Mouse (Mus musculus): ENCODE measurements around the gene Plcl2. TPM values are rescaled to one million over a fixed set of nuclear protein-coding genes. Genes with fewer than 3 reads are reported as not detected.
"Not testable (repeated sequence)": the region's sequence is repeated elsewhere in the genome, so short reads cannot be mapped to it uniquely, and the experiment has no call there.

The Plcl2 gene
- polyA plus RNA-seq, 1 experiment from 2014 or later: 6.8 TPM

DNA sequence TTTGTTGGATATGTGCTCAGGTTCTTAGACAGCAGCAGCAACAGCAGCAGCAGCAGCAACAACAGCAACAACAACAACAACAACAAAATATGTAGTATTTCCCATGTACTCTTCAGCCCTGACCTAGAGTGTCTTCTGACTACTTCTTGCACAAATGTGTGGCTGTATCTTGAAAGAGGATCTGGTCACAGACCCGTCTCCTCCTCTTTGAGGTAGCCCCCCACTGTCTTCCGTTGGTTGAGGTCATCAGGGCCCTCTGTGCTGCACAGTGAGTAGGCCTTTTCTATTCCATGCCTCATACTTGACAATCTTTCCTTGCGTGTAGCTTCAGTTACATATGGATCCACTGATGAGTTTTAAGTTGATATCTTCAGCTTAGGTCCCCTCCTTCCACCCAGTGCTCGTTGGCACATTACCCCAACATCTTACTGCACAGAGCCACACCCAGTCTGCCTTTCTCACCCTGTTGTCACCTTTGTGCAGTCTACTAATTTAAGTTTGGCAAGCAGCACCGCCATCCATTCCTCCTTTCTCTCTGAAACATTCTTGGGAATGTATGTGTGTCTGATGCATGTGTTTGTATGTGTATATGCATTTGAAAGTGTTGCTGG, 13.4 kb downstream of the Plcl2 start:
- 87% methylated on average over 5 of the region's 5 CpGs for WGBS
- no peak for ATAC-seq (ENCODE audit: insufficient number of reproducible peaks, insufficient read depth, low FRiP score, low read depth)

GRCm38 (mm10) chr17:50524970-50525369, 15.8 kb downstream of the Plcl2 start:
- Histone ChIP-seq H3K4me3 (ENCODE audit: control insufficient read depth in 1 of 2, insufficient read depth in 1 of 2, low read depth in 1 of 2, low read length in 2 of 2) (no peak overlapping the region), H3K9ac (ENCODE audit: low read length) (no peak overlapping the region), H3K27ac (replicated peaks in 1 of 2; ENCODE audit: control insufficient read depth in 1 of 2, insufficient read depth in 1 of 2, low read depth in 2 of 2, low read length in 2 of 2) (no peak overlapping the region), H3K36me3 (ENCODE audit: control insufficient read depth, insufficient read depth, low read length) (no peaks in the 10 kb centered on the region), H3K4me2 (ENCODE audit: low read length) (no peak overlapping the region), H3K27me3 (ENCODE audit: control insufficient read depth, insufficient read depth, low read length) (no peaks in the 10 kb centered on the region), H3K9me3 (ENCODE audit: control insufficient read depth, low read length) (no peaks in the 10 kb centered on the region), H3K4me1 (ENCODE audit: control insufficient read depth in 2 of 2, insufficient read depth in 2 of 2, low read length in 2 of 2) (0 out of 4 replicates have a peak, but pooled peaks cover 0 to 4% of the 10 kb centered on the region in 2 experiments)
- 81% methylated on average over 6 of the region's 6 CpGs for WGBS
- no peak for ATAC-seq (ENCODE audit: insufficient number of reproducible peaks, insufficient read depth, low FRiP score, low read depth)

More for the DNA sequence above, 13.4 kb downstream of the Plcl2 start:
- Histone ChIP-seq H3K27me3 (ENCODE audit: control insufficient read depth, insufficient read depth, low read length) (no peaks in the 10 kb centered on the region), H3K27ac (replicated peaks in 1 of 2; ENCODE audit: control insufficient read depth in 1 of 2, insufficient read depth in 1 of 2, low read depth in 2 of 2, low read length in 2 of 2) (no peak overlapping the region), H3K9me3 (ENCODE audit: control insufficient read depth, low read length) (no peaks in the 10 kb centered on the region), H3K4me2 (ENCODE audit: low read length) (no peak overlapping the region), H3K9ac (ENCODE audit: low read length) (no peak overlapping the region), H3K4me3 (ENCODE audit: control insufficient read depth in 1 of 2, insufficient read depth in 1 of 2, low read depth in 1 of 2, low read length in 2 of 2) (no peak overlapping the region), H3K4me1 (ENCODE audit: control insufficient read depth in 2 of 2, insufficient read depth in 2 of 2, low read length in 2 of 2) (0 out of 4 replicates have a peak, but pooled peaks cover 0 to 4% of the 10 kb centered on the region in 2 experiments), H3K36me3 (ENCODE audit: control insufficient read depth, insufficient read depth, low read length) (no peaks in the 10 kb centered on the region)

- Histone ChIP-seq H3K4me1 (ENCODE audit: control insufficient read depth in 2 of 2, insufficient read depth in 2 of 2, low read length in 2 of 2) (0 out of 4 replicates have a peak, but pooled peaks cover 0 to 4% of the 10 kb centered on the region in 2 experiments), H3K4me2 (ENCODE audit: low read length) (no peak overlapping the region), H3K36me3 (ENCODE audit: control insufficient read depth, insufficient read depth, low read length) (no peaks in the 10 kb centered on the region), H3K9me3 (ENCODE audit: control insufficient read depth, low read length) (no peaks in the 10 kb centered on the region), H3K4me3 (ENCODE audit: control insufficient read depth in 1 of 2, insufficient read depth in 1 of 2, low read depth in 1 of 2, low read length in 2 of 2) (no peak overlapping the region), H3K27me3 (ENCODE audit: control insufficient read depth, insufficient read depth, low read length) (no peaks in the 10 kb centered on the region), H3K9ac (ENCODE audit: low read length) (no peak overlapping the region), H3K27ac (replicated peaks in 1 of 2; ENCODE audit: control insufficient read depth in 1 of 2, insufficient read depth in 1 of 2, low read depth in 2 of 2, low read length in 2 of 2) (no peak overlapping the region)
- no peak for ATAC-seq (ENCODE audit: insufficient number of reproducible peaks, insufficient read depth, low FRiP score, low read depth)
- WGBS: 63% methylated on average over 2 of the region's 2 CpGs
Observed at GRCm38 (mm10) chr17:50525821-50526220, 16.6 kb downstream of the Plcl2 start.

DNA sequence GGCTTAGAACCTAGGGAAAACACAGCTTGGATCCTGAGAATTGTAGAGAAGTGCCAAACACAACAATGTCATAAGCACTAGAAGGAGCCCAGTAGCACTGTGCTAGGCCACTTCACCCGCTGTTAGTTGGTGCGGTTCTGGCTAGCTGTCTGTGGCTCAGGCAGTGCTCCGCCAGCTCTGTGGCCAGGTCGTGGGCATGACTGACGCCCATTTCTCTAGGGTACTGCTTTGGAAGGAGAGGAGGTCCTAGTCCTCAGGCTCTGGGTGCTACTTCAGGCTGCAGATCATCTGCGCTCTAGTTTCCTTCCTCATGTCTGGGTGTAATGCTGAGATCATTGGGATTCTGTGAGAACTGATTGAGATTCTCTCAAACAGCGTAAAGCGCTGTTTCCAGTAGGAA, 20.9 kb downstream of the Plcl2 start:
- no peak overlapping the region for H3K9ac ChIP-seq (ENCODE audit: low read length)
- H3K4me1 ChIP-seq (ENCODE audit: control insufficient read depth in 2 of 2, insufficient read depth in 2 of 2, low read length in 2 of 2): 0 out of 4 replicates have a peak, but pooled peaks cover 0 to 4% of the 10 kb centered on the region in 2 experiments
- no peaks in the 10 kb centered on the region for H3K36me3 ChIP-seq (ENCODE audit: control insufficient read depth, insufficient read depth, low read length)
- no peak for ATAC-seq (ENCODE audit: insufficient number of reproducible peaks, insufficient read depth, low FRiP score, low read depth)
- WGBS: 82% methylated on average over 8 of the region's 8 CpGs
- H3K4me2 ChIP-seq (ENCODE audit: low read length): no peak overlapping the region
- H3K4me3 ChIP-seq (ENCODE audit: control insufficient read depth in 1 of 2, insufficient read depth in 1 of 2, low read depth in 1 of 2, low read length in 2 of 2): no peak overlapping the region
- H3K27me3 ChIP-seq (ENCODE audit: control insufficient read depth, insufficient read depth, low read length): no peaks in the 10 kb centered on the region
- H3K27ac ChIP-seq (replicated peaks in 1 of 2; ENCODE audit: control insufficient read depth in 1 of 2, insufficient read depth in 1 of 2, low read depth in 2 of 2, low read length in 2 of 2): no peak overlapping the region
- no peaks in the 10 kb centered on the region for H3K9me3 ChIP-seq (ENCODE audit: control insufficient read depth, low read length)

GRCm38 (mm10) chr17:50534889-50535288, 25.7 kb downstream of the Plcl2 start:
- not testable (repeated sequence) for H3K27ac ChIP-seq (replicated peaks in 1 of 2; ENCODE audit: control insufficient read depth in 1 of 2, insufficient read depth in 1 of 2, low read depth in 2 of 2, low read length in 2 of 2); ATAC-seq (ENCODE audit: insufficient number of reproducible peaks, insufficient read depth, low FRiP score, low read depth); H3K4me1 ChIP-seq (ENCODE audit: control insufficient read depth in 2 of 2, insufficient read depth in 2 of 2, low read length in 2 of 2); H3K9me3 ChIP-seq (ENCODE audit: control insufficient read depth, low read length); H3K36me3 ChIP-seq (ENCODE audit: control insufficient read depth, insufficient read depth, low read length); H3K9ac ChIP-seq (ENCODE audit: low read length); H3K4me3 ChIP-seq (ENCODE audit: control insufficient read depth in 1 of 2, insufficient read depth in 1 of 2, low read depth in 1 of 2, low read length in 2 of 2); H3K27me3 ChIP-seq (ENCODE audit: control insufficient read depth, insufficient read depth, low read length); H3K4me2 ChIP-seq (ENCODE audit: low read length)
- 83% methylated on average over 2 of the region's 2 CpGs for WGBS

GRCm38 (mm10) chr17:50536409-50537194, 27.4 kb downstream of the Plcl2 start:
- H3K27ac ChIP-seq (replicated peaks in 1 of 2; ENCODE audit: control insufficient read depth in 1 of 2, insufficient read depth in 1 of 2, low read depth in 2 of 2, low read length in 2 of 2): no peak overlapping the region
- 82% methylated on average over 4 of the region's 4 CpGs for WGBS
- ATAC-seq (ENCODE audit: insufficient number of reproducible peaks, insufficient read depth, low FRiP score, low read depth): no peak

DNA sequence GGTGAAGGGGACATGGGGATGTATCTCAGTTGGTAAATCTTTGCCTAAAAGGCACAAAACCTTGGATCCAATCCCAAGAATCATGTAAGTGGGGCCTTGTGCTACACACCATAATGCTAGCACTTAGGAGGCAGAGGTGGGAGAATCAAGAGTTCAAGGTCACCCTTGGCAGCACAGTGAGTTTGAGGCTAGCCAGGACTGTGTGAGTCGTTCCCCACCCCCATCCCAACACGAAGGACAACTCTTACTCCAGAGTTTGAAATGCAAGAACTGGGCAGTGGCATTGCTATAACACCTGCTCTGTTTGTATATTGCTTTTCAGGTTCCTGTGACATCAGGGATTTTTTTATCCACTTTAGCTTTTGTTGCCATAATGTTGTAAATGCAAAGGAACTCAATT, 28.6 kb downstream of the Plcl2 start:
- peaks cover 4% of the 10 kb centered on the region; the same call in 1 of the 2 replicates for H3K9me3 ChIP-seq (ENCODE audit: control insufficient read depth, low read length)
- H3K4me1 ChIP-seq (ENCODE audit: control insufficient read depth in 2 of 2, insufficient read depth in 2 of 2, low read length in 2 of 2): no peaks in the 10 kb centered on the region
- no peak overlapping the region for H3K4me3 ChIP-seq (ENCODE audit: control insufficient read depth in 1 of 2, insufficient read depth in 1 of 2, low read depth in 1 of 2, low read length in 2 of 2)
- H3K36me3 ChIP-seq (ENCODE audit: control insufficient read depth, insufficient read depth, low read length): no peaks in the 10 kb centered on the region
- H3K9ac ChIP-seq (ENCODE audit: low read length): no peak overlapping the region
- no peak overlapping the region for H3K4me2 ChIP-seq (ENCODE audit: low read length)
- WGBS: 78% methylated on average over 2 of the region's 2 CpGs
- H3K27ac ChIP-seq (replicated peaks in 1 of 2; ENCODE audit: control insufficient read depth in 1 of 2, insufficient read depth in 1 of 2, low read depth in 2 of 2, low read length in 2 of 2): no peak overlapping the region
- no peaks in the 10 kb centered on the region for H3K27me3 ChIP-seq (ENCODE audit: control insufficient read depth, insufficient read depth, low read length)
- ATAC-seq (ENCODE audit: insufficient number of reproducible peaks, insufficient read depth, low FRiP score, low read depth): no peak

More at GRCm38 (mm10) chr17:50536409-50537194, 27.4 kb downstream of the Plcl2 start:
- Histone ChIP-seq H3K9me3 (ENCODE audit: control insufficient read depth, low read length) (no peaks in the 10 kb centered on the region), H3K27me3 (ENCODE audit: control insufficient read depth, insufficient read depth, low read length) (no peaks in the 10 kb centered on the region), H3K36me3 (ENCODE audit: control insufficient read depth, insufficient read depth, low read length) (no peaks in the 10 kb centered on the region), H3K9ac (ENCODE audit: low read length) (no peak overlapping the region), H3K4me1 (ENCODE audit: control insufficient read depth in 2 of 2, insufficient read depth in 2 of 2, low read length in 2 of 2) (no peaks in the 10 kb centered on the region), H3K4me2 (ENCODE audit: low read length) (no peak overlapping the region), H3K4me3 (ENCODE audit: control insufficient read depth in 1 of 2, insufficient read depth in 1 of 2, low read depth in 1 of 2, low read length in 2 of 2) (no peak overlapping the region)
